Mouse (Mus musculus) midbrain, embryonic 10.5 days (tissue): ENCODE results near the gene Olfr1015. TPM values are rescaled to one million over a fixed set of nuclear protein-coding genes. Genes with fewer than 3 reads are reported as not detected.

Experiments
- DNase-seq: peaks from one replicate; pipeline ENCODE4 v3.0.0-alpha.2; 2017; ENCODE audit warnings: low spot score
- H3K27ac ChIP-seq: fragments of 300-500 bp; sonication (generic); replicated peaks from 2 replicates; pipeline ENCODE4 v1.5.1; 2016; ENCODE audit warnings: mild to moderate bottlenecking
- H3K27me3 ChIP-seq: fragments of 300-500 bp; sonication (generic); 2 replicates; pipeline ENCODE4 v1.6.1; 2016; ENCODE audit warnings: low read depth, mild to moderate bottlenecking; ENCODE audit not compliant: poor library complexity, severe bottlenecking
- H3K36me3 ChIP-seq: fragments of 300-500 bp; sonication (generic); 2 replicates; pipeline ENCODE4 v1.6.1; 2016; ENCODE audit warnings: mild to moderate bottlenecking, moderate library complexity
- H3K4me1 ChIP-seq: fragments of 300-500 bp; sonication (generic); 2 replicates; pipeline ENCODE4 v1.6.1; 2016
- H3K4me3 ChIP-seq: fragments of 300-500 bp; sonication (generic); 2 replicates; pipeline ENCODE4 v1.5.1; 2016; ENCODE audit warnings: mild to moderate bottlenecking, moderate library complexity
- H3K9me3 ChIP-seq: fragments of 300-500 bp; sonication (generic); replicated peaks from 2 replicates; pipeline ENCODE4 v1.6.1; 2016; ENCODE audit warnings: mild to moderate bottlenecking
- WGBS: fragments of 180-500 bp; shearing (Covaris S2); methylation state at CpG from one replicate; pipeline ENCODE4 v1.1.7; 2016; 5-methylcytosine and 5-hydroxymethylcytosine counted together
- polyA plus RNA-seq: library from polyadenylated mRNA; unstranded; fragments of >200 nt; fragmentation: Nextera tagmentation; extraction: Ambion mirVana; gene quantifications from 2 replicates; pipeline ENCODE4 v1.2.1, GENCODE M21; 2016

Gene Olfr1015
- polyA plus RNA-seq: not detected in 2 replicates

GRCm38 (mm10) chr2:85781717-85782116 lies at the start of gene Olfr1015:
Gene Olfr1015, plus strand, starts transcription at chr2:85782017.
- H3K9me3 ChIP-seq: no peaks in the 10 kb centered on the region
- H3K27me3 ChIP-seq: no peaks in the 10 kb centered on the region
- no peaks in the 10 kb centered on the region for H3K4me1 ChIP-seq
- H3K4me3 ChIP-seq: no peak within 1 kb of the TSS
- H3K27ac ChIP-seq: no peak within 1 kb of the TSS
- H3K36me3 ChIP-seq: no peaks in the 10 kb centered on the region
- no peak for DNase-seq

GRCm38 (mm10) chr2:85753822-85754221 lies 28.0 kb upstream of the Olfr1015 start:
- no peaks in the 10 kb centered on the region for H3K27me3 ChIP-seq
- H3K4me1 ChIP-seq: no peaks in the 10 kb centered on the region
- 77% methylated on average over 4 of the region's 4 CpGs for WGBS
- no peaks in the 10 kb centered on the region for H3K9me3 ChIP-seq
- H3K36me3 ChIP-seq: no peaks in the 10 kb centered on the region
- H3K27ac ChIP-seq: no peak overlapping the region
- no peak overlapping the region for H3K4me3 ChIP-seq
- DNase-seq: no peak

GRCm38 (mm10) chr2:85762666-85763065 lies 19.2 kb upstream of the Olfr1015 start, which contains the start of gene Olfr1012:
Gene Olfr1012, minus strand, starts transcription at chr2:85762766.
- no peaks in the 10 kb centered on the region for H3K9me3 ChIP-seq
- DNase-seq: no peak
- WGBS: 78% methylated on average over 1 of the region's 1 CpGs

GRCm38 (mm10) chr2:85766798-85767197 lies 15.0 kb upstream of the Olfr1015 start, which contains the start of gene Olfr1013:
Gene Olfr1013, plus strand, starts transcription at chr2:85767098.
- Histone ChIP-seq H3K27ac (no peak within 1 kb of the TSS), H3K9me3 (no peaks in the 10 kb centered on the region), H3K36me3 (no peaks in the 10 kb centered on the region), H3K4me3 (no peak within 1 kb of the TSS), H3K27me3 (no peaks in the 10 kb centered on the region), H3K4me1 (no peaks in the 10 kb centered on the region)
- DNase-seq: no peak

More at GRCm38 (mm10) chr2:85762666-85763065, 19.2 kb upstream of the Olfr1015 start, which contains the start of gene Olfr1012:
- Histone ChIP-seq H3K27ac (no peak within 1 kb of the TSS), H3K4me3 (no peak within 1 kb of the TSS), H3K36me3 (no peaks in the 10 kb centered on the region), H3K27me3 (no peaks in the 10 kb centered on the region), H3K4me1 (no peaks in the 10 kb centered on the region)

- H3K4me1 ChIP-seq: no peaks in the 10 kb centered on the region
- no peaks in the 10 kb centered on the region for H3K9me3 ChIP-seq
- DNase-seq: no peak
- H3K4me3 ChIP-seq: no peak within 1 kb of the TSS
- H3K36me3 ChIP-seq: no peaks in the 10 kb centered on the region
- no peaks in the 10 kb centered on the region for H3K27me3 ChIP-seq
- no peak within 1 kb of the TSS for H3K27ac ChIP-seq
These were observed 9.4 kb upstream of the Olfr1015 start, which contains the start of gene Olfr1014 for GRCm38 (mm10) chr2:85772413-85772812. Gene Olfr1014, plus strand, starts transcription at chr2:85772713.

GRCm38 (mm10) chr2:85792331-85792730 lies 10.5 kb downstream of the Olfr1015 start:
- no peak overlapping the region for H3K4me3 ChIP-seq
- H3K9me3 ChIP-seq: peaks cover 2% of the 10 kb centered on the region; the same call in 1 of the 2 replicates
- 0 out of 2 replicates have a peak, but pooled peaks cover 3% of the 10 kb centered on the region for H3K4me1 ChIP-seq
- H3K27me3 ChIP-seq: no peaks in the 10 kb centered on the region
- H3K27ac ChIP-seq: no peak overlapping the region
- no peak for DNase-seq
- no peaks in the 10 kb centered on the region for H3K36me3 ChIP-seq
- WGBS: 32% methylated on average over 2 of the region's 2 CpGs

GRCm38 (mm10) chr2:85802444-85802843 lies 20.6 kb downstream of the Olfr1015 start, which contains the start of gene Olfr1016:
Gene Olfr1016, minus strand, starts transcription at chr2:85802544.
- H3K27ac ChIP-seq: no peak within 1 kb of the TSS
- H3K9me3 ChIP-seq: no peaks in the 10 kb centered on the region
- WGBS: 94% methylated on average over 2 of the region's 2 CpGs
- H3K4me3 ChIP-seq: no peak within 1 kb of the TSS
- no peaks in the 10 kb centered on the region for H3K4me1 ChIP-seq
- H3K36me3 ChIP-seq: no peaks in the 10 kb centered on the region
- H3K27me3 ChIP-seq: no peaks in the 10 kb centered on the region
- no peak for DNase-seq

GRCm38 (mm10) chr2:85804501-85804900 lies 22.7 kb downstream of the Olfr1015 start:
- no peaks in the 10 kb centered on the region for H3K27me3 ChIP-seq
- no peaks in the 10 kb centered on the region for H3K9me3 ChIP-seq
- H3K36me3 ChIP-seq: no peaks in the 10 kb centered on the region
- H3K4me3 ChIP-seq: no peak overlapping the region
- no peak for DNase-seq
- H3K4me1 ChIP-seq: no peaks in the 10 kb centered on the region
- WGBS: 81% methylated on average over 4 of the region's 4 CpGs
- no peak overlapping the region for H3K27ac ChIP-seq

GRCm38 (mm10) chr2:85818179-85818578 lies 36.4 kb downstream of the Olfr1015 start, which contains the start of gene Olfr1018:
Gene Olfr1018, plus strand, starts transcription at chr2:85818479.
- Histone ChIP-seq H3K4me1 (no peaks in the 10 kb centered on the region), H3K27ac (no peak within 1 kb of the TSS), H3K9me3 (no peaks in the 10 kb centered on the region), H3K4me3 (no peak within 1 kb of the TSS), H3K36me3 (no peaks in the 10 kb centered on the region), H3K27me3 (no peaks in the 10 kb centered on the region)
- no peak for DNase-seq

Other genes with a start within 250 kb of the Olfr1015 start
- not detected in 2 replicates for gene Olfr996, start 202.8 kb upstream of the Olfr1015 start, polyA plus RNA-seq
- not detected in 2 replicates for gene Olfr998, start 193.1 kb upstream of the Olfr1015 start, polyA plus RNA-seq
- not detected in 2 replicates for gene Olfr1000, start 170.1 kb upstream of the Olfr1015 start, polyA plus RNA-seq
- gene Olfr1002, start 131.3 kb upstream of the Olfr1015 start, polyA plus RNA-seq: not detected in 2 replicates
- not detected in 2 replicates for gene Olfr154, start 117.6 kb upstream of the Olfr1015 start, polyA plus RNA-seq
- not detected in 2 replicates for gene Olfr1006, start 103.2 kb upstream of the Olfr1015 start, polyA plus RNA-seq
- not detected in 2 replicates for gene Olfr1008, start 92.6 kb upstream of the Olfr1015 start, polyA plus RNA-seq
- gene Olfr1009, start 66.6 kb upstream of the Olfr1015 start, polyA plus RNA-seq: not detected in 2 replicates
- gene Olfr1012, start 19.3 kb upstream of the Olfr1015 start, polyA plus RNA-seq: not detected in 2 replicates
- gene Olfr1013, start 14.9 kb upstream of the Olfr1015 start, polyA plus RNA-seq: not detected in 2 replicates
- gene Olfr1014, start 9.3 kb upstream of the Olfr1015 start, polyA plus RNA-seq: not detected in 2 replicates
- not detected in 2 replicates for gene Olfr1016, start 20.5 kb downstream of the Olfr1015 start, polyA plus RNA-seq
- gene Olfr1018, start 36.5 kb downstream of the Olfr1015 start, polyA plus RNA-seq: not detected in 2 replicates
- not detected in 2 replicates for gene Olfr1019, start 63.5 kb downstream of the Olfr1015 start, polyA plus RNA-seq
- gene Olfr1020, start 65.0 kb downstream of the Olfr1015 start, polyA plus RNA-seq: not detected in 2 replicates
- gene Olfr1022, start 86.6 kb downstream of the Olfr1015 start, polyA plus RNA-seq: not detected in 2 replicates
- gene Olfr1023, start 103.6 kb downstream of the Olfr1015 start, polyA plus RNA-seq: not detected in 2 replicates
- gene Olfr1024, start 123.0 kb downstream of the Olfr1015 start, polyA plus RNA-seq: not detected in 2 replicates
- gene Olfr1025-ps1, start 133.2 kb downstream of the Olfr1015 start, polyA plus RNA-seq: not detected in 2 replicates
- not detected in 2 replicates for gene Olfr1026, start 139.5 kb downstream of the Olfr1015 start, polyA plus RNA-seq
- gene Olfr1028, start 168.4 kb downstream of the Olfr1015 start, polyA plus RNA-seq: not detected in 2 replicates
- gene Olfr1029, start 191.9 kb downstream of the Olfr1015 start, polyA plus RNA-seq: not detected in 2 replicates
- not detected in 2 replicates for gene Olfr1030, start 197.3 kb downstream of the Olfr1015 start, polyA plus RNA-seq
- not detected in 2 replicates for gene Olfr1031, start 208.3 kb downstream of the Olfr1015 start, polyA plus RNA-seq
- not detected in 2 replicates for gene Olfr1032, start 223.5 kb downstream of the Olfr1015 start, polyA plus RNA-seq
- not detected in 2 replicates for gene Olfr1033, start 238.6 kb downstream of the Olfr1015 start, polyA plus RNA-seq